15 mouse cellular contexts compared by ENCODE assay signal in the genomic region with DNA sequence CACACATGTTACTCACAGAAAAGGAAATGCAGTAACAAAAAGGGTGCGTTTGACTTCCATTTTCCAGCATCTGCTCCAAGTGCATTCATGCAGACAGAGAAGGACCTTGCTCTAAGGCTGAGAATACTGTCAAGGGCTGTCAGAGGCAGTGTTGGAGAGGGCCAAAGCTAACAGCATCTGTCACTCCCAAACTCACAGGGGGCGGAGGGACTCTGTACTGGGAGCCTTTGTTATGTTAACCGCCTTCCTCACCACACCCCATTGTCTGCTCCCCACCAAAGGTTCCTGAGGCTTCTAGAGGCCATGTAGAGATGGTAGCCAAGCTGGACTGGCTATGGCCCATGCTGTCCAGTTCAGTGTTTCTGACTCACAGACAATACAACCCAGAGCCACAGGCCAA.
DNase-seq lines count a peak whose midpoint lies in the region; ATAC-seq and TF ChIP-seq lines count a peak whose summit lies in the region.
"Had no signal": no experiment of that assay in that cellular context is flagged by ENCODE, and none has a peak within 500 bp of the region (broad histone marks: within the 10 kb centered on the region; RNA-seq: fewer than 3 reads in every experiment).

No protein-coding gene starts in this region.

- WGBS in forebrain, postnatal 0 days, result 15% methylated on average over 3 of the region's 3 CpGs
- 17% methylated on average over 3 of the region's 3 CpGs for WGBS in midbrain, embryonic 15.5 days
- 58% methylated on average over 3 of the region's 3 CpGs for WGBS in intestine, embryonic 15.5 days

- TF ChIP-seq CTCF in forebrain, postnatal 0 days (IDR thresholded peaks at IDR 0.05; ENCODE audit: low read depth), result no peak

- no peaks in the 10 kb centered on the region for H3K36me3 ChIP-seq in forebrain, postnatal 0 days (ENCODE audit: insufficient read depth)
- no peaks in the 10 kb centered on the region for H3K36me3 ChIP-seq in midbrain, embryonic 15.5 days (replicated peaks)
- H3K36me3 ChIP-seq in intestine, embryonic 15.5 days, result no peaks in the 10 kb centered on the region
- H3K36me3 ChIP-seq: embryonic facial prominence, embryonic 12.5 days; heart, embryonic 13.5 days; hindbrain, embryonic 15.5 days had no signal

- no peaks in the 10 kb centered on the region for H3K27me3 ChIP-seq in forebrain, postnatal 0 days (ENCODE audit: insufficient read depth, low read length)
- no peaks in the 10 kb centered on the region for H3K27me3 ChIP-seq in midbrain, embryonic 15.5 days (replicated peaks)
- no peaks in the 10 kb centered on the region for H3K27me3 ChIP-seq in intestine, embryonic 15.5 days (replicated peaks)
- H3K27me3 ChIP-seq: embryonic facial prominence, embryonic 12.5 days; heart, embryonic 13.5 days; hindbrain, embryonic 15.5 days had no signal

- no peak overlapping the region for H3K27ac ChIP-seq in forebrain, postnatal 0 days (ENCODE audit: low read depth, low read length)
- peak overlapping the region; percentile 34; the same call in 1 of the 2 replicates for H3K27ac ChIP-seq in midbrain, embryonic 15.5 days
- H3K27ac ChIP-seq in intestine, embryonic 15.5 days, result no peak overlapping the region
- H3K27ac ChIP-seq: embryonic facial prominence, embryonic 12.5 days; heart, embryonic 13.5 days; hindbrain, embryonic 15.5 days; left cerebral cortex, adult 2 months had no signal

- H3K9ac ChIP-seq in forebrain, postnatal 0 days, result no peak overlapping the region
- H3K9ac ChIP-seq in midbrain, embryonic 15.5 days, result no peak overlapping the region
- no peak overlapping the region for H3K9ac ChIP-seq in intestine, embryonic 15.5 days
- H3K9ac ChIP-seq: embryonic facial prominence, embryonic 12.5 days; heart, embryonic 13.5 days; hindbrain, embryonic 15.5 days had no signal

- peak; percentile 19; the same call in 1 of the 2 replicates for ATAC-seq in forebrain, postnatal 0 days
- 0 out of 2 replicates have a peak, but pooled peaks have one; percentile 24 for ATAC-seq in midbrain, embryonic 15.5 days (replicated peaks)
- ATAC-seq in cerebellum, adult (ENCODE audit: insufficient number of reproducible peaks, low FRiP score, low TSS enrichment), result no peak
- no peak for ATAC-seq in intestine, embryonic 15.5 days

- no peaks in the 10 kb centered on the region for H3K4me1 ChIP-seq in forebrain, postnatal 0 days (ENCODE audit: insufficient read depth)
- H3K4me1 ChIP-seq in midbrain, embryonic 15.5 days, result peaks cover 9% of the 10 kb centered on the region
- no peaks in the 10 kb centered on the region for H3K4me1 ChIP-seq in intestine, embryonic 15.5 days (replicated peaks)
- H3K4me1 ChIP-seq: embryonic facial prominence, embryonic 12.5 days; heart, embryonic 13.5 days; hindbrain, embryonic 15.5 days had no signal

- no peak overlapping the region for H3K4me3 ChIP-seq in forebrain, postnatal 0 days (ENCODE audit: low read depth, low read length)
- no peak overlapping the region for H3K4me3 ChIP-seq in midbrain, embryonic 15.5 days
- H3K4me3 ChIP-seq in intestine, embryonic 15.5 days (replicated peaks), result no peak overlapping the region
- H3K4me3 ChIP-seq: embryonic facial prominence, embryonic 12.5 days; heart, embryonic 13.5 days; hindbrain, embryonic 15.5 days; left cerebral cortex, adult 2 months had no signal

- peak; percentile 42 for DNase-seq in Muller cell, postnatal 12 days (ENCODE audit: inconsistent ontology term)
- peak; percentile 46 for DNase-seq in embryo, embryonic 11 days
- DNase-seq in forebrain, postnatal 0 days, result no peak
- DNase-seq in spleen, postnatal 10 days (ENCODE audit: low spot score in 2 of 2), result no peak
- DNase-seq: cerebellum, adult 18-20 months; gastrocnemius, postnatal 36 days; liver; lung, adult 2 months had no signal

- no peak overlapping the region for H3K4me2 ChIP-seq in forebrain, postnatal 0 days (ENCODE audit: low read depth)
- no peak overlapping the region for H3K4me2 ChIP-seq in midbrain, embryonic 15.5 days
- no peak overlapping the region for H3K4me2 ChIP-seq in intestine, embryonic 15.5 days (replicated peaks)
- H3K4me2 ChIP-seq: embryonic facial prominence, embryonic 12.5 days; heart, embryonic 13.5 days; hindbrain, embryonic 15.5 days had no signal

- no peaks in the 10 kb centered on the region for H3K9me3 ChIP-seq in forebrain, postnatal 0 days (ENCODE audit: low read length)
- no peaks in the 10 kb centered on the region for H3K9me3 ChIP-seq in midbrain, embryonic 15.5 days
- no peaks in the 10 kb centered on the region for H3K9me3 ChIP-seq in intestine, embryonic 15.5 days
- H3K9me3 ChIP-seq: embryonic facial prominence, embryonic 12.5 days; heart, embryonic 13.5 days had no signal

Comparison
In these comparisons a context has a peak if more than half of its experiments do, and no peak if none do; other contexts are left out.
1. DNase-seq: peak in Muller cell, postnatal 12 days (single experiment) and embryo, embryonic 11 days (single experiment); none in forebrain, postnatal 0 days (single experiment) and spleen, postnatal 10 days (0 of 2).
2. ATAC-seq: peak in forebrain, postnatal 0 days (single experiment) and midbrain, embryonic 15.5 days (single experiment); none in cerebellum, adult (single experiment) and intestine, embryonic 15.5 days (single experiment).